Mouse (Mus musculus) kidney, postnatal 14 days (tissue): ENCODE measurements around the gene Olfml1.

Experiments used
- DNase-seq: peaks from one replicate; pipeline ENCODE4 v3.0.0; 2022; ENCODE audit warnings: mixed read lengths

Olfml1 gene

GRCm38 (mm10) chr7:107595426-107595825 is 28.2 kb downstream of the Olfml1 start:
- no peak for DNase-seq

- no peak for DNase-seq
Measured at GRCm38 (mm10) chr7:107596753-107597152, 29.5 kb downstream of the Olfml1 start.

DNA sequence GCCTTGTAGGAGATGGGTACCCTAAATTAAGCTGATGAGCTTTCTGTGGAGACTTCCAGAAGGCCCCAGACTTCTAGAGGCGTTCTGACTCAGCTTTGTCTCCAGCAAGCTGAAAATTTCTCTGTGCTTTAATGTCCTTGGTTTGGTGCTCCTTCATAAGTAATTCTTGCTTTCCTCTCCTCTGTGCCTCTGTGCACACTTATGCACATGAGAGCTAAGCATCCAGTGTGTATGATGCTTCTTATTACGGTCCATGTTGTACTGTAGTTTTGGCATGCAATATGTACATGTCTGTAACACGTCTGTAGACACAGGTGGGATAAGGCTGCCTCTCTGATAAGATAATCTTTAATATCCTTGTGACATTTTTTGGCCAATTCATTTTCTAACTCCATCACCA is 30.7 kb downstream of the Olfml1 start:
- no peak for DNase-seq

- DNase-seq, result peak; percentile 43
Measured at GRCm38 (mm10) chr7:107600651-107601050, 33.4 kb downstream of the Olfml1 start.

GRCm38 (mm10) chr7:107602505-107602904 is 35.3 kb downstream of the Olfml1 start:
- DNase-seq, result no peak

DNA sequence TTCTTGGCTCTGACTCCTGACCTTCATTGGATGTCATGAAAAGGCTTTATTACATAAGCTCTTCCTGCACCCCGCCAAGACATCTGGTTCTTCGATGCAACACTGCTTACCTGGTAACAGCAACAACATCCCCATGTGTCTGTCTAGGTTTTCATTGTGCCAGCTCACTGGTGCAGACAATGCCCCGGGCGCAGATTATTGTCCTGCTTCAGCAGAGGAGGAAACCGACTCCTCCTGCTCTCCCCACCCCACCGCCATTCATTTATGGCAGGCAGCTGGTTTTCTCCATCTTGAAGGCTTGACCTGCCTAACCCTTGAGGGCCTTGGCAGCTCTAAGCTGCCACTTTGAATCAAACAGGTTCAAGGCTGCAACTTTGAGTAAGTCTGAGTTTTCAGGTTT is 35.7 kb downstream of the Olfml1 start:
- no peak for DNase-seq

DNA sequence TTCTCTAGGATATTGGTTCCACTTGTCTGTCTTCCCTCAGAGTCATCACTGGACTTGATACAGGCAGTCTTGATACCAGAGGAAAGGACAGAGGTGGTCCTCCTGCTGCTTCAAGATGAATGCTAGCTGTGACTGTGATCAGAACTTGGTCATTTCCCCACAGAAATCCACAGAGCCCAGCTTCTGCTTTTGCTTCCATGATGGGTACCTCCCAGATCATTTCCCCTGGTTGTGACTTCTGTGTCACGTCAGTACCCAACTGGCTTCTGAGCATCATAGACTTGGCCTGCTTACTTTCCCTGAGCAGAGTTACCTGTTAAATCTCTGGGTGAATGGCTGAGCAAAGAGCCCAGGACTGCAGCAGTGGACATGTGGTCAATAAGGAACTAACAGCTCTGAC is 40.5 kb downstream of the Olfml1 start:
- DNase-seq, result no peak

DNA sequence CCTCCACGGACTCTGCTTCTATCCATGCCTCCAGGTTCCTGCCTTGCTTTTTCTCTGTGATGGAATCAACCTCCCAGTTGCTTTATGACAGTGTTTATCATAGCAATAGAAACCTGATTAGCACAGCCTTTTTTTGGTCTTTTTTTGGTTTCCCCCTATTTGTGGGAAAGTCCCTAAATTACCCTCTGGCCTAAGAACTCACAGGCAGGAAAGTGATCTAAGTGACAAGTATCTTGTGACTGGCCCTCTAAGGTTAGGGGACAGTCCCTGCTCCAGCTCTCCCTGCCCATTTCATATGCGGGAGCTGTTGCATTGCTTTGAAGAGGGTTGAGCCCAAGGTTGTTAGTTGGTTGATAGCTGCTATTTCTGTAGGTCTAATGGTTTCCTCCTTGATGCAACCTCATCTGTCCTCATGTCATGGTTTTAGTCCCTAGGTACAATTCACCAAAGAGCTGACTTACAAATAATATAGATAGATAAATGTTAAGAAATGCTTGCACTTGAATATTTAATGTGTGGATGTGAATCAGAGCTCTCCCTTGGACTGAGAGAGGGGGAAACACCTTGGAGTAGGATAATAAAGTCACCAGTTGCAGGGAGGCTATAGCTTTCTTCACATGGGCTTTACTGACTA is 42.5 kb downstream of the Olfml1 start:
- DNase-seq, result no peak

- no peak for DNase-seq
Measured at GRCm38 (mm10) chr7:107610880-107611279, 43.6 kb downstream of the Olfml1 start.

DNA sequence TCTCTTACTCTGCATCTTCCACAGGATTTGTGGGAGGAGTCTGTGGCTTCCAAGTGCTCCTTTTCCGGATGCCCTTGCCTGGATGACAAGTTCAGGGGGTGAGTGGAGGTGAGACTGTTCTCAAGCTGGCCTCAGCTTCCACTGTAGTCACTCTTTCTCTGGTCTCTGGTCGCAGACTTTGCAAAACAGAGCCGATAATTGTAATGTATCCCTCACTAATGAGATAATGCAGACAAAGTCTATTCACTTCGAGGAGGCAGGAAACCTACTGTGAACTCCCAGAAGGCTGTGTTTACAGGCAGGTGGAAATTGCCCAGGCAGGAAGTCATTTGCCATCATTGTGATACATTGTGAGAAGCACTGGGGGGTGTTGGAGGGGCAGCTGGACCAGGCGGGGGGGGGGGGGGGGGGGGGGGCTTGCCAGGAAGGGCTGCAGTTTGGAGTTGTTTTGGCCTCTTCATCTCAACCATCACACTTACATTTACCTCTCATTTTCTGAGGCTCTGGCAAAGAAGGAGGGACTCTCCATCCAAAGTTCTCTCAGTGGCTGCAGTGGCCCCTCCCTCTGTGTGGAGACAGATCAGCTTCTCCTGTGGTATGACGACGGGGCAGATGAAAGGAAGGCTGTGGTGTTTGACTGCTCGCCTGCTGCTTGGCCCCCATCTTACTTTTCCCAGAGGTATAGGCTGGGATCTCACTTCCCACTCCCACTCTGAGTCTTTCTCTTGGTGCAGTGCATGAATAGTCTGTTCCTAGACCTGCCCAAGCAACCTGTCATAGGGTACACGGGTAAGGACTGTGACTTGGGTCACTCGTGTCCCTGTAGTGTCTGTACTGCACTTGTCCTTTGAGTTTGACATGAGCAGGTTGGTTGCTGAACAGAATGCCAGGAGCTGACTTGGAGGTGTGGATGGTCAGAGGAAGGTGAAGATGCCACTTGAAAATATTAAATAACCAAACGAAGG is 51.1 kb downstream of the Olfml1 start:
- no peak for DNase-seq

GRCm38 (mm10) chr7:107619225-107619624 is 52.0 kb downstream of the Olfml1 start:
- DNase-seq, result no peak

DNA sequence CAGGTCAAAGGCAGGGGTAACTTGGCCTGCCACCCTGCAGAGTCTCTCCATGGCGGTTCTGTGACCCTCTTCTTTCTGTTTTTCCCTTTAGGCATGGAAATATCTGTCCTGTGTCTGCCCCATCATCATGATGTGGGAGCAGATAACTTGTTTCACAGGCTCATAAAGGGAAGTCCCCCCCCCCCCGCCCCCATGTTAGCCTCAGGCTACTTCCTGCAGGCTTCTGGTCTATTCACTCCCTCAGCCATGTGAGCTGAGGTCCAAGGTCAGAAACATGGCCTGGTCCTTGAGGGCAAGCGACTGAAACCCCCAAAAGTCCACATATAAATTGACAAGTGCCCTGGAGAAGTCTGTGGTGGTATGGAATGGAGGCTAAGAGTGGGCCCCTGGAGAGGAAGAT is 52.9 kb downstream of the Olfml1 start:
- no peak for DNase-seq

- DNase-seq, result no peak
Measured at GRCm38 (mm10) chr7:107624432-107624831, 57.2 kb downstream of the Olfml1 start.

DNA sequence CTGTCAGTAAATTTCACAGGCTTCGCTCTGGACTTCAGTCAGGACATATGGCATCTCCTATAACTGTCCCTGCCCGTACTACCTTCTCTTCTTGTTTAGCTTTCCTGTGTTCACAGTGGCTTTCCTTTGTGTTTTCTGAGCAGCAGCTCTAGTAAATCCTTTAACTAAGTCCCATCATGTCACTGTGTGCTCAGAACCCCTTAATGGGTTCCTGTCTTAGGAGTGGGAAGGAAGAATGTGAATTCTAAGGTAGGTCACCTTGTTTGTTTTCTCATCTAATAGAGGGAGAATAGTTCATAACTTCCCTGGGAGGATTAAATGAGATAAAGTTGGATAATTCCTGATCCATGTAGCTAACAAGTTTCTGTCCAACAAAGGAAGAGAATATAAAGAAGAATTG is 57.8 kb downstream of the Olfml1 start, which contains the start of gene 5330417H12Rik:
TSS of gene 5330417H12Rik (minus strand) at position 101 of the 400 bp plus-strand sequence.
- DNase-seq, result no peak

DNA sequence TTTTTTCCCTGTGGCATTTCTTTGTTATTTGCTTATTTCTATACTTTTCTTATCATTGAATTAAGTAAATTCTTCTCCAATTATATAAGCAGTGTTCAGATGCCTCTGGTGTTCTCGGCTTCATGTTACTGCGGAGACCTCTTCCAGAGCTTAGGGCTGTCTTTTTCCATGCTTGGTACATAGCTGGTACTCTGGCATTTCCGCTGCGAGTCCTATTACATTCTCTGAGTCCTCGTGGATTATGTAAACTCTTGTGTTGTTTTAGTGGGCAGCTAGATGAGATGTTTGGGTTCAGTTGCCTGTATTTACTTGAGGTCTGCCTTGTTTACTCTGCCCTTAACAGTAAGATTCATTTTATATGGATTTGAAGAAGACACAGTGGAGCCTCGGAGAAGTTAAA is 58.5 kb downstream of the Olfml1 start:
- DNase-seq, result no peak

- no peak for DNase-seq
Measured at GRCm38 (mm10) chr7:107628383-107628782, 61.1 kb downstream of the Olfml1 start.

GRCm38 (mm10) chr7:107633201-107633600 is 66.0 kb downstream of the Olfml1 start:
- DNase-seq, result no peak

DNA sequence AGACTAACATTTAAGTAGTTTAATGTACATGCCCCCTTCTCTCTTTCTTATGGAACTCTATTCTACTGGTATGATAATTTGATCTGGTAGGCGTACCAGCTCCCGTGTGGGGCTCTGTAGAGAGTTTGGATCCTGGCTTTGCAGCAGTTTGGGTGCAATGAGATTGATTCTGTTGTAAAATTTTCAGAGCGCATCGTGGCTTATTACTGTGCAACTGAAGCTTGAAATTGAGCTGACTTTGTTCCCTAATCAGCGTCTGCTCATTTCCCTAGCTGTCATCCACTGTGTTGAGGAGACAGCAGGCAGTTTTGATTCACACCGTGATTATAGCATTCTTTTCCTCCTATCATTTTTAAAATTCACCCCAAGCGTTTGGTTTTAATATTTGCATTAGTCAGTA is 70.2 kb downstream of the Olfml1 start:
- DNase-seq, result no peak

- DNase-seq, result no peak
Measured at GRCm38 (mm10) chr7:107638026-107638425, 70.8 kb downstream of the Olfml1 start.
